Mouse (Mus musculus) MEL-GATA-1-ER (cell line): ENCODE measurements around the gene Tex44.

Experiments
- DNase-seq: peaks from one replicate; pipeline ENCODE4 v3.0.0-alpha.2; 2012; ENCODE audit warnings: low read depth; ENCODE audit errors: extremely low read depth

The Tex44 gene

DNA sequence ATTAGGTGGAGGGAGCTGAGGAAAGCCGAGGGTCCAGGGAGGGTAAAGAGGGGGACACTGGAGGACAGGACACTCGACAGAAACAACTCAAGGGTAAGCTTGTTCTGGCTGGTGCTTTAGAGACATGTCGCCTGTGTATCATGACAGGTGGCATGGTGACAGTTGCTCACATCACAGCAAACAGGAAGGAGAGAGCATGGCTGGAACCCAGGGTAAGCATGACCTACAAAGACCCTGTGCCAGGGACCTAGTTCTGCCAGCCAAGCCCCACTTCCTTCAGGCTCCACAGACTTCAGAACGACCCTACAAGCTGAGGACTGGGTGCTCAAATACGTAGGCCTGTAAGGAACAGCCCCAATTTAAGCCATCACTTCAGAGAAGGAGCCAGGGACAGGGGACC lies 2.2 kb upstream of the Tex44 start:
- DNase-seq, result no peak

DNA sequence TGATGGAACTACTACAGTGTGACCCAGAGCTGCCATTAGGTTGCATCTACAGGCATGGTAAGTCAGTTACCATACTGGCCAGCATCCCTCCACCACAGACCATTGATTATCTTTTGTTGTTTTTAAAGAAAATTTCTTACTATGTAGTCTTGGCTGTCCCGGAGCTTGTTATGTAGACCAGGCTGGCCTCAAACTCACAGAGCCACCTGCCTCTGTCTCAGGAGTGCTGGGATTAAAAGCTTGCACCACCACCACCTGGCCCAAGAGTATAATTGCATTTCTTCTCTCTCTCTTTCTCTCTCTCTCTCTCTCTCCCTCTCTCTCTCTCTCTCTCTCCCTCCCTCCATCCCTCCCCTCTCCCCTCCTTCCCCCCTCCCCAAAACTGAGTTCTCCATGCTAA lies 1.8 kb upstream of the Tex44 start:
- DNase-seq, result no peak

DNA sequence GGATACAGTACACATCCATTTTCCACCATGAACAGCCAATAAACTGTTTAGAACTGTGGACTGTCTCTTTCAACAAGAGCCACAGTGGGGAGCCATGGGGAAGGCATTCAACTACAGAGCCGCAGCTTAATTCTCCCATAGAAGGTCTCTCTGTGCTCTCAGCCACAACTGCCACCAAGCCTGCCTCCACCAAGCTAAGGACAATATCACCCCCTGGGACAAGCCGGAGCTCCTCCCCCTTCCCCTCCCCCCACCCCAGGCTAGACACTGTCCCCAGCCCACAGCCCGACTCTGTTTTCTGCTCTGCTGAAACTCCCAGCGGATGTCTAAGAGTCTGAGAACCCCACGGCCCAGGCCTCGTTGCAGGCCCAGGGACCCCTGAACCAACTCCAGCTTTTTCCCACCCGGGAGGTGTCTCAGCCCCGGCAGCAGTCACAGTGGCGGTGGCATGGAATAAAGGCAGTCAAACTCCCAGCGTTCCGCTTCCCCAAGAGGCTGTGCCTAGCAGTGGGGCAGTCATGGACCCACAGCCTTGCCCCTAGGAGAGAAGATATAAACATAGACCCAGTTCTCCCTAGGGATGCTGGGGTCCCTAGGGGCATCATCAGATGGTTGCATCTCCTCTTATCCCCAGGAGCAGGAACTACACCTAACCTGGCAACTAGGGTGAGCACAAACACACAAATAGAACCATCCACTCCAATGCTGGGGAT lies 1.1 kb upstream of the Tex44 start:
- no peak for DNase-seq

DNA sequence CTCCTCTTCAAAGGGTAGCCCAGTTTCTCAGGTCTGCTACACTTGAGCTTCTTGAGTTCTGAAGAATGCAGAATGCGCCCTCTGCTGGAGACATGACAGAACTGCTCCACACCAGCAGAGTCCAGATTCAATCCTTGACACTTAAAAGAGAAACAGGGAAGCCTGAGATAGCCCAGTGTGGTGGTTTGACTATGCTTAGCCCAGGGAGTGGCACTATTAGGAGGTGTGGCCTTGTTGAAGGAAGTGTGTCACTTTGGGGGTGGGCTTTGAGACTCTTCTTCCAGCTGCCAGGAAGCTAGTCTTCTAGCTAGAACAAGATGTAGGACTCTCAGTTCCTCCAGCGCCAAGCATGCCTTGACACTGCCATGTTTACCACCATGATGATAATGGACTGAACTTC lies 3.9 kb downstream of the Tex44 start:
- peak; percentile 88 for DNase-seq

DNA sequence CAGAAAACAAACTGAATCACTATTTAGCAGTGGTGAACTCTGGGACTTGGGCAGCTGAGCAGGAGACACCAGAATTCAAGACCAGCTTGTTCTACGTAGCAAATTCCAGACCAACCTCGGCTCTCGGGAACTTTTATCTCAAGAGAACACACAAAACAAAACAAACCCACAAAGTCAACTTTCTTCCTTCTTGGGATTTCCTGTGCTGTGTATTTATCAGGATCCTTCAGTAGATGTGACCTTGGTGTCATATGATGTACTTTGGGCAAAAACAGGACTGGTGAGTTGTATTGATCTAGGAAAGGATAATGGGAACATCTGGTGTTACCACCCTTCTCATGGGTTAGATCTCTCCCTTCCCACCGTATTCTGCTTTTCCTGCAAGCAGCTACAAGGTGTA lies 6.6 kb downstream of the Tex44 start:
- DNase-seq, result no peak

DNA sequence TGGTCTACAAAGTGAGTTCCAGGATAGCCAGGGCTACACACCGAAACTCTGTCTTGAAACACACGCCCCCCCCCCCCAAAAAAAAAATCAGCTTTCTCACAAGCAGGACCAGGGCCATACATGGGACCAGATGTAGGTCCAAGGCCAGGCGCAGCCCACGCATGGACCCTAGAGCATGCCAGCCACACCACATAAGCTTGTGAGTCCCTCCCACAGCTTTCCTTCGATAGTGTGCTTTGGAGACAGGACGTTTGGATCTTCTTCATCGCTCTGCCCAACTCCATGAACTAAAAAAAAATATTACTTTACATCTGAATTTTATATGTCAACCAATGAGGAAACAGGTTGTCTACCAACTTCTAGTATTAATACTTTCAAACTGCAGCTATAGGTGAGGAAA lies 7.2 kb downstream of the Tex44 start:
- no peak for DNase-seq

DNA sequence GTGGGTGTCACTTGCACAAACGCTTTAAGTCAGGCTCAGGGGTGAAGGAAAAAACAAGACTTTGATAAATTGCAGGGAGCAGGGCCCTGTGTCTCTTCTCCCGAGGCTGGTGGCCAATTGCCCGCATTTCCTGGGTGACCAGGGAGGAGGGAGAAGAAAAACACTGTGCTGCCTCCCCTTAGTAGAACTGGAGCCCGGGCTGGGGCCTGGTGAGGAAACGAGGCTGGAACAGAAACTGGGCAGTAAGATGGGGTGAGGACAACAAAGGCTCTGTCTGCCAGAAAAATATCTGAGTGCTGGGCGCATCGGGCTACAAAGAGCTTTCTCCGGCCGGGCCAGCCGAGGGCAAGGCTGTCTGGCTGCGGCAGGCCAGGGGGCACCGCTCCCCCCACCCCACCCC lies 7.9 kb downstream of the Tex44 start:
- DNase-seq, result no peak

DNA sequence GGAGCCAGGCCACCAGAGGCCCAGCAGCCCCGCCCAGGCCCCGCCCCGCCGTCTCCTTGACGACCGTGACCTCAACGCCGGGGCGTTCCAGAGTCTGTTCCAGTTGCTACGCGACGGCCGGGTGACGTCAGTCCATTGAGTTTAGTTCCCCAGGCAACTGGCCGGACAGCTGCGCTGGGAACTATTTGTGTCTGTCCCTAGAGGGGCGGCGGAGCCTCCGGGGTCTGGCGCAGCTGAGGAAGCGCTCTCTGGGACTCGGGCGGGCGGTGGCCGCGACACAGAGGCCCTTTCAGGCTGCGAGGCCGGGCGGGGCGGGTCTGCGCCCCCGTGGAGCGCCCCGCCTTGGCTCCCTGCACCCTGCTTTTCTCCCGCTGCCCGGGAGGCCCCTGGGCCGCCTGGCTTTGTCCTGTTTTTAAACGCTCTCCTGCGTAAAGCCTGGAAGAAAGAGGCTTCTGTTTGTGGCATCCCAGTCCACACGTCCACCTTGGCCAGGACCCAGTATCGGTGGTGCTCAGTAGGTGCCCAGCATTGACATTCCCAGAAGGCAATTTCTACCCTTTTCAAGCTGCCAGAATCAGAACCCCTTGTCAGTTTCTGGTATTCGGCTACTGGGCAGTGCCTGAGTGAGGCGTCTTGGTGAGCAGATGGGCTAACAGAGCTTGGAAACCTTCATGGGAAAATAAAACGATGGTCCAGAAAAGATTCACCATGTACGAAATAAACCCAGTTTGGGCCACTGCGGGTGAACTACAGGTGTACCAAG lies 8.5 kb downstream of the Tex44 start:
- peak; percentile 88 for DNase-seq

DNA sequence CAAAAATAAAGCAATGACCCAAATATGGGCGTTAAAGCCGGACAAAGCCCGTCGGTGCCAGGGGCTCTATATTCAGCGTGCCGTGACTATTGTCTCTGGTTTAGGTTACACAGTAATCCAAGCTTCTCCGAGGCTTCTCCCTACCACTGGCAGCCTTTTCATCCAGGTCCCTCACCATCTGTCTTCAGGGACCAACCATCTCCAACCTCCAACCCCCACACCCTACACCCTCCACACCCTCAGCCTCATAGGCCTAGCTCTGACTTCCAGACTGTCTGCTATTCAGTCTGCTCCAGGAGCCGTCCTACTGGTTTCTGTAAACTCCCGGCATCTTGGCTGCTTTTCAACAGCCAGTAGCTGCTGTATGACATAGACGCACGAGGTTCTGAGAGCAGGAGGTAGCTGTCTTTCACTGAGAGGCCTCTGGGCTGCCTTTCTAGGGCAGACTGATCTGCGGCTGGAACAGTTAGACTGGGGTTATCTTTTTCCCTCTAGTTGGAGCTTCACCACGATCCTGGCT lies 9.2 kb downstream of the Tex44 start:
- no peak for DNase-seq

DNA sequence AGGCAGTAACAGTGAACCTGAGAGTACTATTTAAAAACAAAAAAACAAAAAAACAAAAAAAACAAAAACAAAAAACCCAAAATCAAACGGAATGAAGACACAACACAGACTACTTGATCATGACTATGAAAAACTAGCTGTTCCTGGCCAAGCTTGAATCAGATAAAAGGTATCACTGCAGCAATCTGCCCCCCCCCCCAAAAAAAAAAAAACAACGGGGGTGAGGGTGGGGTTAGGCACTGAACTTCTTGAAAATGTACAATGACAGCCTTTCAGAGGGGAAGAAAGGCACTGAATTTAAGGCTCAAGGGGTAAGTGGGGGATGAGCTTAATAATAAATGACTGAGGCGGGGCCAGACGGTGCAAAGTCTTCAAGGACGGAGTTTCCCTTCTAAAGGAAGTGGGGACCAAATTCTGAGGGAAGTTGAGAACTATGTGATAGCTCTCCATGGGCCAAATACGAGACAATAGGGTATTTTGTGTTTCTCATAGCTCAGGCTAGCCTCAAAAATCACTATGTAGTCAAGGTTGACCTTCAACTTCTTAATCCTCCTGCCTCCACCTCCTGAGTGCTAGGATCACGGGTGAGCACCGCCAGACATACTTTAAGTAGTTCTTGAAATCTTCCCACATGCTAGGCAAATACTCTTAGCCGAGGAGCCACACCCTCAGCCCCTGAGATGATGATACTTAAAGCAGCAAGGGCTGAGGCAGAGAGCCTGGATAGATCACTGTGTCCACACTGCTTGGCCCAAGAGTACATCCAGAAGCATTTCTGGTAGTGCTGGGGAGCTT lies 11.3 kb downstream of the Tex44 start:
- no peak for DNase-seq

DNA sequence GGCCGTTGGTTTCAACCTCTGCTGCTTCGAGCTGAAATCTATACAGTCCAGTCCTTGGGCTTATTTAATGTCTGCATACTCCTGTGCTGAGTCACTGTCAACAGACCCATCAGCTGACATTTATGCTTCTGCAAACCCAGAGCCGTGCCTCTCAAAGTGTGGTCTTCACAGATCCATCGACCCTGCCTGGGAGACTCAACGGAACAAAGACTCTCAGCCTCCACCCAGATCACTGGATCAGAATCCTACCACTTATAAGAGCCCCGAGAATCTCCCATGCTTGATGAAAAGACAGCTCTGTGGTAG lies 11.8 kb downstream of the Tex44 start:
- no peak for DNase-seq

DNA sequence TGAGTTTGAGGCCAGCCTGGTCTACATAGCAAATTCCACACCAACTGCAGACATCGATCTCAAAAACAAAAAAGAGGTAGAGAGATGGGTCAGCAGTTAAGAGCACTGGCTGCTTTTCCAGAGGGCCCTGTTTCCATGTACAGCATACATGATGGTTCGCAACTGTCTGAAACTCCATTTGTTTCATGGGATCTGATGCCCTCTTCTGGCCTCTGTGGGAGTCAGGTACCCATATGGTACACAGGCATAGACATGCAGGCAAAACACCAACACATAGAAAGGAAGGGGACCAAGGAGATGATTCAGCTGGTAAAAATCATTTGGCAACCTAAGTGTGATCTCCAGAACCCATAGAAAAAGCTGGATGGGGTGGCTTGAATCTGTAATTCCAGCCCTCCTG lies 12.4 kb downstream of the Tex44 start:
- no peak for DNase-seq

DNA sequence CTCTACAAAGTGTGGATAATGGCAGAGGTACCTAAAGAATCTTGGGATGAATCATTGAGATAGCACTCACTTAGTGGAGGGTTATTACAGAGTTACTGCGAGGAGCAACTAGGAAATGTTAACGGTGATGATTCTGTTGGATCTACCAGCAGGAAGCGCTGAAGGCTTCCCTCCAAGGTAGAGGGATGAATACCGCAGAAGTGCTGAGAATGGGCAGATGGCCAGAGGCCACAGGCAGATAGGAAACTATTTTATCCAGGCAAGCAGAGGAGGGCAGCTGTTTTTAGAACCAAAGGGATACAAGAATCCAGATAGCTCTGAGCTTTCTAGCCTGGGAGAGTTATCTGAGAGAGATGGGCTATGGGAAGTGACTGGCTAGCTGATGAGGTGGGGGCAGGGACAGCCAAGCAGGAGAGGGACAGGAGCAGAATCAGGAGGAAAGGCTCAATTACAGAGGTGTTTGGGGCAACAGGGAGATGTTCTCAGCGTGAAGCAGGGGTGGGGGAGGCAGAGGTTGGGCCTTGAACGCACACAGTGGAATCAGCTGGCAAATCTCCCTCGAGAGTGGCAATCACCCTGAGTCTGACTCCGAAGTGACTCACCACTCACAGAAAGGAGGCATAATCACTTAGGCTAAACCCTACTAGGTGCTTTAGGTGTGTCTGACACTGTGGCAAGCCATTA lies 13.5 kb downstream of the Tex44 start:
- DNase-seq, result no peak

DNA sequence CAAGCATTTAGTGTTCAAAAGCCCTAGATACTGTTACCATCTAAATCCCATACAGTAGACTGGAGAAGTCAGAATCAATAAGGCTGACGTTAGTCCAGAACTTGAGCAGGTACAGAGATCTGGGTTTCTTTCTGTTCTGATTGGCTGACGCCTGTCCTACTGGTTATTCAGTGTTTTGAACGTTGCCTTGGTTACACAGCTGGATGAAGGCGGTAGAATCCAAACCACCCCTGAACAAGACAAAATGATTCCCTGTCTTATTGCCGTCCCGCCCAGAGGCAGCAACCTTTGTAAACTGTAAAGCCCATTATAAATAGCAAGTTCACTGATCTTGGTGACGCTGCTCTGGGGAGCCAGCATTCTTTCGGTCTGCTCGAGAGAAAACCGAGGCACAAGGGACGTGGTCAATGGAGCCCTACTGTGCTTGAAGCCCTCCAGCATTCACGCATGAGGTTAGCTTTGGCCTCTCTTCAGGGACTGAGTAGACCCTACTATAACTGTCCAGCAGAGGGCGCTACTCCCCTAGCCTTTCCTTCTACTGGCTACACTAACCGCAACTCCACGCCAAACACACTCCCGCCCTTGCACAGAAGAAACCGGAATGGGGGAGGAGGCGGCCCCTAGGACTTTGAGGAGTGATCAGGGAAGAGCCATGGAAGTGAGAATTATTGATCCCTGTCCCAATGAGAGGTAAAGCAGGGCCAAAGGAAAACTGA lies 14.2 kb downstream of the Tex44 start:
- DNase-seq, result peak; percentile 88

DNA sequence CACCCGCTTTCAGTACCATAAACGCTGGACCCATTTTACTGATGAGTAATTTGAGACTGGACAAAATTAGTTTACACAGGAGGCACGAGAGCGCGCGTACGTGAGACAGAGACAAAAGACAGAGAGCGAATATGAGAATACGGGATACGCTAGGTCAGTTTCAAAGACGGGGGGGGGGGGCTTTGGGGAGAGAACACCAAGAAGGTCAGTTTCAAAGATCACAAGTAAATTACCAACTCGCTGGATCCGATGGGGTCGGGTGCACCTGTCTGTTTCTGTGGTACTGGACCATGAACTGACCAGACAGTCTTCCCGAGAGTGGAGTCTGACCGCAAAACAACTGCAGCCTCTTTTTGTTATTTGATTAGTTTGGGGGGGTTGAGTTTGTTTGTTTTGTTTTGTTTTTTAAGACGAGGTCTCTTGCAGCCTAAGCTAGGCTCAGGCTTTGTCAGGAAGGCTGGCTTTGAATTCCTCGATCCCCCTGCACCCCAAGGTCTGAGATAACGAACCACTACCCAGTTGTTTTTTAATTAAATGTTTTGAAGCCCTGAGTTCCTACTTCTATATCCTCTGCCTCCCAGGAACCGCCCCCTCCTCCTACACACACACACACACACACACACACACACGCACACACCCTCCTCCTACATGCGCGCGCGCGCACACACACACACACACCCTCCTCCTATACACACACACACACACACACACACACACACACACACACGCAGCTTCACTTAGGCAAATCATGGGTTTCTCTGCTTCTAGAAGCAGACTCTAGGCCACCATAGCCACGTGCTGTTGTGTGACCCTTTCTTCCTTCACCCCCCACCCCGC lies 15.0 kb downstream of the Tex44 start:
- DNase-seq, result peak; percentile 83

DNA sequence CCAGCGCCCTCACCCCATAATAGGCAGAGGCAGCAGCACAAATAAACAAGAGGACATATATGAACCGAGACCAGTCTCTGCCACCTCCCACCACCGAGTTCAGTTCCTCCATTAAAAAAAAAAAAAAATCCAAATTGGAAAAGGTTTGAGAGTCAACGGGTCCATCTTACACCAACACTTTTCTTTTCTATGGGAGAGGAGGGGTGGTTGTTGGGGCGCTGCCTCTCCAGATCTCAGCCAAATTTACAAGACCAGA lies 15.5 kb downstream of the Tex44 start:
- DNase-seq, result no peak

DNA sequence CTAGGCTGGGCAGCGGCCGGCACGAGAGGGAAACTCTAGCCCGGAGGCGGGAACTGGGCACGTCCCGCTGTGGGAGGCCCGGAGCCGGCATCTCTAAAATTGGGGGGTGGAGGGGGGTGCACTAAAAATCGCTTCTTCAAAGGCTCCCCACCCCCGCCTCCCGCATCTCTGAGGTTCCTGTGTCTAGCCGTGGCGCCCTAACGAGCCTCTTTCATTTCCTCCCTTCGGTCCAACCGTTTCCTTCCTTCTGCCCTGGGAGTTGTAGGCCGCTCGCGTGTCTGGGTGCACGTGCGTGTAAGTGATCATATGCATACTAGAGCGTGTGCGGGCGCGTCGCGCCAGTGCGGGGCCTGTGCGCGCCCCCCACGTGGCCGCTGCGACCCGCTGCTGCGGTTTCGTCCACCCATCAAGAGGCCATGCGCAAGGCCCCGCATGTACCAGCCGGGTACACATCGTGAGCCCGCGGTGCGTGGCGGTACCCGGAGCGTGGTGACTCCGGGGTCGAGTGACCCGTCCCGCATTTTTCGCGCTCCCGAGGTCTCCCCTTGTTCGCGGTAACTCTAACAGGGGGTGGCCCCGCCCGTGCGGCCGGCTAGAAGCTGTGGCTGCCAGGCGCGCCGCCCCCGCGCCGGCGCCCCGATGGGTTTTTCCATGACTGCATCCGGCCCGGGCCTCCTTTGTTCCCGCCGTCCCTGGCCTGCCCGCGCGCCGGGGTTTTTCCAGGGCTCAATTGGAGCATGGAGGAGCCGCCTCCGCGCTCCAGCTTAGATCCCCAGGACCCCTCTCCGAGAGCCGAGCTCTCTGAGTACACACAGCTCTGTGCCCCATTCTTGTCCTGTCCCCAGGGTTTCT lies 16.1 kb downstream of the Tex44 start:
- DNase-seq, result no peak

DNA sequence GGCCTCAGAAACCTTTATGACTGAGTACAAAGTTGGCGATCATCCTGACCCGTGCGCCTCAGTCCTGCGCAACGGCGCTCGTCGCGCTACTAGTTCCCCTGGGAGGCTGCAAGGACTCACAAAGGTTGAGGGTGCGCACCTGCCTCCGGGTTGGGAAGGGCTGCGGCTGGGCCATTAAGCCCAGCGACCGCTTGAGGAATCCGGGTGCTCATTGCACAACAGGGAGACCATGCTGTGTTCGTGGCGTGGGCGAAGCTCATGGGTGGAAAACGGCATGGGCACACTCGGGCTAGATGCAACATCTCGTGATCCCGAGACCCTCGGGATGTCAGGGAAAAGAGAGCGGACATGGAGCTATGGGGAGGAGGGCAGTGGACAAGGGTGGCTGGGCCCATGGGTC lies 16.7 kb downstream of the Tex44 start:
- no peak for DNase-seq

DNA sequence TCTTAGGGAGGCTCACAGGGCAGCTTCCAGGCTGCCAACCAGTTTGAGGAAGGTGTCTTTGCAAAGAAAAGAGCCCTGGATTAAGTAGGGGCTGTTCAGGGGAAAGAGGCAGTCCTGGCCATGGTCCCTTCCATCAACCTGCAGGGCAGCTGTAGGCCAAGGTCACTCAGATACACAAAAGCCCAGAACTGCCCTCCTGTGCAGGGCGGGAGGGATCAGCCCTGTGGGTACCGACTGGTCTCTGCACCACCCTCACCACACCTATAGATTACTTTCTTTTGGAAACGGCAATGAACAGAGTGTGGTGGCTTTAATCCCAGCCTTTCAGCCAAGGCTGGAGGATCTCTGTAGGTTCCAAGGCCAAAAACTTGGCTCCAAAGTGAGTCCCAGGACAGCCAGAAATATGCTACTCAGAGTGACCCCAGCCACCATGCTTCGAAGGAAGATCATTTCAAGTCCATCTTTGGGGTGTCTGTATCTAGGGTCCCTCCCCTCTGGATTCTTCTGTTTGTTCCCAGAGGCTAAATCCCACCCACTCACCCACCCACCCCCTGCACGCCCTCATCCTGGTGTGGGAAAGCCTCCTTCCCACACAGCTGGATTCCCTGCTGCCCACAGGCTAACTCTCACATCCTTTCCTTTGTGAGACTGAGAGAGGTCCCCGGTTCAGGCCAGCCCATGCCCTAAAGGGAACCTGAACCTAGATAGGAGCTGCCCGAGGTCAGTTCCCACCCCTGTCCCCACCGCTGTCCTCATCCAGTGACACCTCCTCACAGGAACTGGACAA lies 17.4 kb downstream of the Tex44 start:
- DNase-seq, result no peak
